Mouse (Mus musculus) hematopoietic stem cell, adult 5-6 weeks (primary cell): ENCODE results near the gene Mrpl20. TPM values are rescaled to one million over a fixed set of nuclear protein-coding genes. Genes with fewer than 3 reads are reported as not detected.
"Not testable (repeated sequence)": the region's sequence is repeated elsewhere in the genome, so short reads cannot be mapped to it uniquely, and the experiment has no call there.

Source experiments
- ATAC-seq, 2 experiments: fragments of 125-278 bp in 1 of 2; replicated peaks in 1 of 2; 2 replicates each; pipeline ENCODE4 v1.8.0; 2016 to 2017; ENCODE audit warnings: inconsistent platforms in 2 of 2, mild to moderate bottlenecking in 2 of 2, moderate number of reproducible peaks in 2 of 2, low read depth in 1 of 2, moderate TSS enrichment in 1 of 2; ENCODE audit not compliant: low FRiP score in 2 of 2, poor library complexity in 2 of 2, severe bottlenecking in 2 of 2, insufficient read depth in 1 of 2, low TSS enrichment in 1 of 2
- total RNA-seq: library from RNA; stranded (forward); fragments of 172-1452, 232-1000 nt; gene quantifications from 2 replicates; pipeline ENCODE4 v1.2.3, GENCODE M21; 2017

Gene Mrpl20
- total RNA-seq, 1 experiment from 2014 or later, result 47.9 TPM

DNA sequence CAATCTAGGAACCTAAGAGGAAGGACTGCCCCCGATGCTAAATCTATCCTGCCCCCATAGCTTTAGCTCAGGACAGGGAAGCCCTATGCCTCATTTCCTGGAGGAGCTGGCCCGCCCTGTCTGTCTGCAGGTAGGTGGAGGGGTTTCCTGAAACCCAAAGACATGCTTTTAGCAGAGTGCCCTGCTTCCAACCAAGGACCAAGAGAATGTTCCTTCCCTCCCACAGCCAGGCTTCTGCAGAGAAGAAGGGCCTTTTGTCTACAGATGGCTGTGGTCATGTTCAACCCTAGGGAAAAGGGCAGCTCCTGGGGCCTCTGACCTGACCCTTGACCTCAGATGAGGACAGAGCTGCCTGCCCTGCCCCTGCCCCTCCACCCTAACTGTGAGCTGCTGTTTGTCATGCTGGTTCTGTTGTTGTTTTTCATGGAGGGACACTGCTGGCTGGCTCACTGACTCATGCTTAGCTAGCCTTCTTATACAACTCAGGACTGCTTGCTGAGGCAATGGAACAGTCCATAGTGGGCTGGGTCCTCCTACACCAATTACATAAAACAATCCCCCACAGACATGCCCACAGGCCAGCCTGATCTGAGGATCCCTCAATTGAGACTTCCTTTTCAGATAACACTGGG lies 25.9 kb upstream of the Mrpl20 start:
- no peak for ATAC-seq

DNA sequence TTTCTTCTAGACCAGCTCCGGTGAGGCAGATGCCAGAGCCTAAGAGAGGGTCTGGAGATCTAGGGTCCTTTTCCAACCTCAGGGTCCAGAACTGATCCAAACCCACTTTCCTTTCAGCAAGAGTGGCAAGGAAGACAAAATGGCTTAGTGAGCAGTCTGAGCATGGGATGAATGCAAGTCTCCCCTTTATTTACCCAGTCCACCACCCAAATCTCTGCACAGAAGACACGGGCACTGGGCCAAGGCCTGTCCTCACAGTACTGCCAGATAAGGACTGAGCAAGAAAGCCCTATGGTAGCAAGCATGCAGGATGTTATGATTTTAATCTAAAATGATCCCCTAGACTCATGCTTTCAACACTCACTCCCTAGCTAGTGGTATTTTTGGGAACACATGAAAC lies 24.9 kb upstream of the Mrpl20 start:
- no peak for ATAC-seq

DNA sequence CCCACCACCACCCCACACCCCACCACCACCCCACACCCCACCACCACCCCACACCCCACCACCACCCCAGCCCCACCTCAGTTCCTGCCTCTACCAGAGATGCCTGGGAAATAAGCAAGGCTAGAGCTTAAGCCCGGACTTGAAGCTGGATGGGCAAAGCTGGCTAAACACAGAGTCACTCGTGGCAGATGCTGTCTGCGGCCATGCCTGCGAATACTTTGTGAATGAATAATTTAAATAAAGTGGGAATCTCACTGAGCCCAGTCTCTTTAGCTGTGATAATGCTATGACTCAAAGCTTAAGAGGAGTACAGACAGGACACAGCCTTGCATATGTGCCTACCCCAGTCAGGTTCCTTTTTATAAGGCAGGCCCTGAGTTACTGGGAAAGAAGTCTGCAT lies 23.2 kb upstream of the Mrpl20 start:
- no peak for ATAC-seq

DNA sequence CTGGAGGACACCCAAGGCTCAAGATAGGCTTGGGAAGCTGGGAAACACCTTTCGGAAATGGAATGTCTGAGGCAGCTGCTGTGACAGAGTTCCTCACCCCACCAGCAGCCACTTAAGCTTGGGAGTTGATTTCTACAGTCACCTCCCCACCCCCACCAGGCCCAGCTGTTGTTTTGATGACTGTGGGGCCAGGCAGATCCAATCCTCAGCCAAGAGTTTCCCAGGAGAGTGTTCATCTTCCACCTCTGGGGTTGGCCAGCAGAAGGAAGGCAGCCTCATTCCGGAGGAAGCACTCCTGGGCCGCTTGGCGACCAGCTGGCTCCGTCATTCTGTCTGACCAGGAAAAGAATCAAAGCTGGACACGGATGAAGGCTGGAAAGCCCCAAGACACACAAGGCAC lies 21.8 kb upstream of the Mrpl20 start:
- no peak for ATAC-seq

DNA sequence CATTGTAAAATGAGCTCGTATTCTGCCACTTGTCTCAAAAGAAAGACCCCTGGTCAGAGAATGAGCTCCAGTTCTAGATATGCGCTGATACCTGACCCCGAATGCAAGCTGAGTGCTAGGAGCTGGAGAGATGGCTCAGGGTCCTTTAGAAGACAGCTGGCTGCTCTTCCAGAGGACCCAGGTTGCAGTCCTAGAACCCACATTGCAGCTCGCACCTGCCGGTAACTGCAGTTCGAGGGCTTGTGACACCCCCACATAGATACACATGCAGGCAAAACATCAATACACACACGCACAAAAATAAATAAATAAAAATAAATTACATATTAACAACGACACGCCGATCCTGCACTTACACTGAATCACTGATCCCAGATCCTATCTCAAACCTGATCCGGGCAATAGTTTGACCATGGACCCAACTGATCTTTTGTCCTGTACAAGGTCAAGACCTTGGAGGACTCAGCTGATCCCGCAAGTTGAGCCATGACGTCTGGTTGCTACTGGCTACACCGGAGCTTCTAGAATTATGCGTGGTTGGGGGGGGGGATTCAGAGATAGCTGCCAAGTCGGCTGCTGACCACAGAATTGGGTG lies 19.1 kb upstream of the Mrpl20 start:
- ATAC-seq, result no peak

DNA sequence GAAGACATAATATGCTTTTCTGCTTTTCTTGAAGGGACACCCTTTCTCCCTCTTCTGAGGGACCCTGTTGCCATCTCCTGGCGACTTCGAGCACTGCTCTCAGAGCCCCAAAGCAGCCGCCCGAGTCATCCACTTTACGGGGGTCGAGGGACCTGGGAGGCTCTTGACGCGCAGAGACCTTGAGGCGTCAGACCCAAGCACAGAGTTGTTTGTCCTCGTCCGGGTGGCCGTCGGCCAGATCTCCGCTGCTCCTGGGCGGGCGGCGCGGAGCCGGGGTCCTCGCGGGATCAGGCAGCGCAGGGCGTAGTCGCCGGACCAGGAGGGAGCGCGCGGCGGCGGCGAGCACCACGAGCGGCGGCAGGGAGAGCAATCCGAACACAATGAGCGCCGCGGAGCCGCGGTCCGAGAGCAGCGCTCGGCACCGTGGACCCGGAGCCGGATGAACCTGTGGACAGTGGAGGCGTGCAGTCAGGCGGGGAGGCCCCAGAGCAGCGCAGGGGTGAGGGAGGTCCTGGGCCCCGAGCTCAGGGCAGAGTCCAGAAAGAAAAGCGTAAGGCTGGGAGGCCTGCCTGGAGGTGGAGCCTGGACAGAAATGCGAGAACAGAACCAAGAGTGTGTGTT lies 18.5 kb upstream of the Mrpl20 start:
- ATAC-seq, result peak; percentile 64 to 85

DNA sequence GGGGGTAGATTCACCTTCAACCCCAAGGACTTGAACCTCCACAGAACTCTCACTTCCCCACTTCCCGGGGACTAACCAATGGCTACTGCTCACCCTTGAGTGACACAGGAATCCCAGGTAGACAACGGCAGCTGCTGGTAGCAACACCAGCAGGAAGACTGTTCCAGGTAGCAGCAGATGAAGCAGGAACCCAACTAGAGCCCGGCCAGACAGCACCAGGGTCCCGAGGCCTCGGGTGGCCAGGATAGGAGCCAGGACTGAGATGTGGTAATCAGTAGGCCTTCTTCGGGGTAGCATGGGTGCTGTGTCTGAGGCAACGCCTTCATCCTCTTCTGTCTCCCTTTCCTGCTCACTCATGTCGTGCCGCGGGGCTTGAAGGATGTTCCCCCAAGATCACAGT lies 17.4 kb upstream of the Mrpl20 start:
- ATAC-seq, result no peak

DNA sequence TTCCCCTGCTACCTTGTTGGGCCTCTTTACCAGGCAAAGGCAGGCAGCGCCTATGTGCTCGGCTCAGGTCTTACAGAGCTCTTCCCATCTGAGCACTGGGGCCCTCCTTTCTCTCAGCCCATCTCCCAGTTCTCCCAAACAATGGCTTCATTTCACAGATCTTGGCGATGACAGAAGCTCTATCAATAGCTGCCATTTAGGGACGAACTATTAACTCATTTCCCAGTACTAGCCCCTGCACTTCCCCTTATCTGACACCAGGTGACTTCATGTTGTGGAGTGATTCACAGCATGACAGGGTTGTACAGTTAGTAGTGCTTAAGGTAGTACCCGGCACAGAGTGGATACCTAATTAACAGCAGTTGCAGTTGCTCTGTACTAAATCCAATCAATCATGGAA lies 16.9 kb upstream of the Mrpl20 start, which contains the start of gene Tmem88b:
TSS of gene Tmem88b (minus strand) at position 56 of the 400 bp plus-strand sequence.
- ATAC-seq, result no peak

DNA sequence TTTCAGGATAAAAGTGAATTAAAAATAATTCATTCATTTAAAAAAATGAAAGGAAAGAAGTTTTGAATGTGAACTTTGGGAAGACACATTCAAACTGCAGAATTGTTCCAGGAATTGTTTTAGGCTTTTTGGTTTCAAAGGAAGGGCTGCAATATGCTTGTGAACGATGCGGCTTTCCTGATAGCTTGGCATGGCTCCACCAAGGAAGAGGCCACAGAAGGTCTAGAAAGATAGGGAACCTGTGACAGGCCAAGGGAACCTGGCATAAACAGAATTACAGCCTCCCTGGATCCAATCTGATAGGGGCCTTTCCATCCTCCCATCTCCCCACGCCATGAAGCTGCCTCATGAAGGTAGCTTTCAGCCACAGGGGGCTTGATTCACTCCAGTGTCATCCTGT lies 14.4 kb upstream of the Mrpl20 start:
- ATAC-seq, result peak; percentile 20 to 61; a peak in 3 of 4 replicates

DNA sequence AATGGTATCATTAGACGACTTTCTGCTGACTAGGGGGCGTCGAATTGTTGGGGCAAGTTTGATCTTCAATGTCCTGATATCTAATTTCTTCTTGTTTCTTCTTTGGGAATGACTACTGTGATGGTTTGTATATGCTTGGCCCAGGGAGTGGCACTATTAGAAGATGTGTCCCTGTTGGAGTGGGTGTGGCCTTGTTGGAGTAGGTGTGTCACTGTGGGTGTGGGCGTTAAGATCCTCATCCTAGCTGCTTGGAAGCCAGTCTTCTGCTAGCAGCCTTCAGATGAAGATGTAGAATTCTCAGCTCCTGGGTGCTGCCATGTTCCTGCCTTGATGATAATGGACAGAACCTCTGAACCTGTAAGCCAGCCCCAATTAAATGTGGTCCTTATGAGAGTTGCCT lies 13.8 kb upstream of the Mrpl20 start:
- not testable (repeated sequence) for ATAC-seq

DNA sequence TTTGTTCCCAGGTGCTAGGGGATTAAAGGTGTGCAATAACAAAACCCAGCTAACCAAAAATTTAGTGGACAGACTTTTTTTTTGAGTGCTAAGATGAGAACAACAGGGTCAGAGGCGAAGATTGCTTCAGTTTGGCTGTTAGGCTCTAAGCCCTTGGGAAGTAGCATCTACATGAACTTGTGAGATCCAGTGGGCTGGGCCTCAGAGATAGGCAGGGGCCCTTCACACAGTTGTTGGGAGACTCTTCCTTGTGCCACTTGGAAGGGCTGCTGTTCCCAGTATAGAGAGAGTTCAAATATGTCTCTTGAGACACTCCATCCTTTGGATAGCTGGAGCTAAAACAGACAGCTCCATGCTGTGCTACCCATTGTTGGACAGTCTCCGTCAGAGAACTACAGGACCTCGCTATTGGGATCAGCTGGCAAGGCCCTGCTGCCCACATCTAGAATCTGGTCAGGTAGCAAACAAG lies 12.6 kb upstream of the Mrpl20 start, which contains the start of gene Ankrd65:
TSS of gene Ankrd65 (plus strand) at position 419 of the 469 bp plus-strand sequence.
- ATAC-seq, result no peak

DNA sequence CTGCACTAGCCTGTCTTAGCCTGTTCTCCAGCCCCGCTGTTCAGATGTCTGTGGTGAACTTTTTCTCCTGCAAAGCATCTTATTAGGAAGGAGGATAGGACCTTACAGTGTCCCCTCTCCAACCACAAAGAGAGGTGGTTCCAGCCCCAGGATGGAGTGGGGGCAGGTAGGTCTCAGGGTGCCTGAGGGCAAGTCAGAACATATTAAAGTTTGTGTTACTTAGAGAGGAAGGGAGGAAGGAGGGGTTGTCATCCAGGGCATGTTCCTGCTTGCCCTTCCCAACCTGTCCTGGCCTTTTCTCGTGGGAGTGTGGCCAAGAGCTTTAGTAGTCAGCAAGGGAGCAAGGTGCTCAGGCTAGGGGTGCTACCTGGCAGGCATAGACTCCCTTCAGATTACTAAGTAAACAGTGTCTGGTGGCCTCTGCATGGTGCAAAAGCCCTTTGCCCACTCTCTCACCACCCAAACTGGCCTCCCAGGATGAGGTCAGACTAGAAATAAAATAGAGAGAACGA lies 12.0 kb upstream of the Mrpl20 start:
- ATAC-seq, result no peak

DNA sequence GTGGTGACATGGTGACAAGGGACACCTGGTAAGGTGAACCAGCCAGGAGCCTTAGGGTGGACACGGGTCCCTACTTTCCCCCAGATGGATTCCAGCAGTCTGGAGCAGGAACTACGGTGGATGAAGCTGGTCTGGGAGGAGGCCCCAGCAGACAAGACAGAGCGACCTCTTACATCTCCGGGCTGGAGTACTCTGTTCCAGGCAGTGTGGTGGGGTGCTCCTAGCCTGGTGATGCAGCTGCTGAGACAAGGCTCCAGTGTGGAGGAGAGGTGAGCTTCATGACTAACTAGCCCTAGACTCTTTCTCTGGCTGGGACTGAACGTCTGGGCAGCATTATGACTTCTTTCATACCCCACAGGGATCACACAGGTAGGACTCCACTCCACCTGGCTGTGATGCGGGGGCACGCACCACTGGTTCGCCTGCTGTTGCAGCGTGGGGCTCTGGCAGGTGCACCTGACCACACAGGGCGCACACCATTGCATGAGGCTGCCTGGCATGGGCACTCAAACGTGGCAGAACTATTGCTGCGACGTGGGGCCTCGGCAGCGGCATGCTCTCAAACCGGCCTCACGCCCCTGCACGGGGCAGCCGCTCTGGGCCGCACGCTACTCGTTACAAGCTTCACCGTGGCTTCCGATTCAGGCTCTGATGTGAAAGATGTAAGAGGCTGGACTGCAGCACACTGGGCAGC lies 11.3 kb upstream of the Mrpl20 start:
- ATAC-seq, result no peak

DNA sequence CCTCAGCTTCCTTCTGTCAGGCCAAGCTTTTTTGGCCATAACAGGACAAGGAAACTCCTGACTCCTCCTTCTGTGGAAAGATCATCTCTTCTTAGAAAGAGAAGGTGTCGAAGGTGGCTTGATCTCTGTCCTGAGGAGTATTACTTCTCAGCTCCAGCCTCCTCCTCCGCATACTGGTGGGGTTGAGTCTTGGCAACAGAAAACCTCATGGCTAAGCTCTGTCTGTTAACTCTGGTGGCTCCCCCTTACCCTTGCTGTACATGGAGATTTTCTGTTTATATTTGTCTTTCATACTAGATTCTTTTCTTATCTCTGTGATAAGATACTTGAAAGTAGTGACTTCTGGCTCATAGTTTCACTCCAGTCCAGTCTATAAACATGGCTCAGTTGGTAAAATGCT lies 8.9 kb upstream of the Mrpl20 start:
- no peak for ATAC-seq

DNA sequence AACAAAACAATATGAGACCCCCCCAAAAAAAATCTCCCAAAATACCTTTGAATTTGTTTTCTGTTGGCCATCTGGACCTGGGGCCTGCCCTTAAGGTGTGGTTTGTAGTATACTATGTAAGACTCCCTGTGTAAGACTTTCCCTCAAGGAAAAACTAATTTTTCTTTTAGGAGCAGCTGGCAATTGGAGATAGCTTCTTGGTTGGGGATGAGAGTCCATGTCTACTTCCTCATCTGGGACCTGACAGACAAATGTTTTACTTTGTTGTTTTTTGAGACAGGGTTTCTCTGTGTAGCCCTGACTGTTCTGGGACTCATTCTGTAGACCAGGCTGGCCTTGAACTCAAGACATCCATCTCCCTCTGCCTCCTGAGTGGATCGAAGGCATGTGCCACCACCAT lies 603 bp upstream of the Mrpl20 start:
- ATAC-seq, result no peak

DNA sequence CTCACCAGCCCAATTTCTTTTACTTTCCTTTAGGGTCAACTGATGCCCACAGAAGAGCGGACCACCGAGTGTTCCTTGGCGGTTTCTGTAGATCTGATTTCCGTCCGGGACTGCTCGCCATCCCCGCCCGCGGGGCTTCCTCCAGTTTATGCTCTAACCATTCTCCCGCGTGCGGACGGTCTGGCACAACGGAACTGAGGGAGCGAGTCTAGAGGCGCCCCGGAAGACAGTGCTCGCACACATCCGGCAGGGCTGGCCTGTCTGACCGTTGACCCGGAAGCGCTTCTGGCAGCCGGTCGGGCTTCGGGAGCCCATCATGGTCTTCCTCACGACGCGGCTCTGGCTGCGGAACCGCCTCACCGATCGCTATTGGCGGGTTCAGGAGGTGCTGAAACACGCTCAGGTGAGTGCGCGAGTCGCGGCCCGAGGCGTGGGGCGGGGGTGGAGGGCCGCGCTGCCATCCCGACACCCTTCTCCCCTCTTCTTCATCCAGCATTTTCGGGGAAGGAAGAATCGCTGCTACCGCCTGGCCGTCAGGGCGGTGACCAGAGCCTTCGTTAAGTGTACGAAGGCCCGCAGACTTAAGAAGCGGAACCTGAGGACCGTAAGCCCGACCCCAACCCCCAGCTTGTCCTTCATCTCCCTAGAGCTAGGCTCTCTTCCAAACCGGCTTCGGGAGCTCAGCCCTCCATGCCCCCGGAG lies 813 bp downstream of the Mrpl20 start:
- peak; percentile 94 to 97 for ATAC-seq

DNA sequence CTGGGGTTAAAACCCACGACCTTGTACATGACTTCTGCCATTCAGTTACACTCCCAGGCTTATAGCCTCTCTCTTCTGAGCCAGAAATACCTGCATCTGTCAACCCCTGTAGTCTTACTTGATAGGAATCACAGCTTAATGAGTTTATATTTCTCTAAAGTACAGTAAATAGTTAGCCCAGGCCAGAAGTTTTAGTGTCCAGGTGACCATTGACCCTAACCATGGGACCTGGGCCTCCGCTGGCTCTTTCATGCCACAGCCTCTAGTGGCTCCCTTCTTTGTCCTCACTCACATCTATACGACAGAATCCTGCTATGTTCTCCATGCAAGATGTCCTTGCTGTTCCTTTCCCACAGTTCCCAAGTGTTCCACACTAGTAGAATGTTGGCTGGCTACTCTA lies 5.2 kb downstream of the Mrpl20 start:
- no peak for ATAC-seq
